ENCODE assay signal across 9 mouse cellular contexts in genomic region chr16:77236021-77236420, GRCm38 (mm10).
A peak's percentile ranks its signal among the peaks of the same experiment; 100 is the strongest.
DNase-seq lines count a peak whose midpoint lies in the region; ATAC-seq and TF ChIP-seq lines count a peak whose summit lies in the region.
"Had no signal": no experiment of that assay in that cellular context is flagged by ENCODE, and none has a peak within 500 bp of the region (broad histone marks: within the 10 kb centered on the region; RNA-seq: fewer than 3 reads in every experiment).

No protein-coding gene starts in this region.

- DNase-seq in cerebellum, adult 8-10 months, result peak; percentile 50
- DNase-seq in forebrain, embryonic 10.5 days (ENCODE audit: extremely low spot score, low spot score), result no peak
- DNase-seq in layer of hippocampus, adult 18-20 months (ENCODE audit: low spot score in 2 of 2), result peak; percentile 37 to 65
- peak; percentile 85 for DNase-seq in midbrain, postnatal 0 days (ENCODE audit: low spot score)
- DNase-seq in spleen, postnatal 36 days (ENCODE audit: low spot score in 2 of 2), result no peak
- DNase-seq in thymus, postnatal 14 days, result no peak
- DNase-seq in spleen, postnatal 10 days (ENCODE audit: low spot score in 2 of 2), result no peak
- no peak for DNase-seq in thymus, postnatal 25 days
- DNase-seq: lung, postnatal 4 days had no signal

- H3K27me3 ChIP-seq in forebrain, embryonic 10.5 days (ENCODE audit: poor library complexity, severe bottlenecking), result no peaks in the 10 kb centered on the region
- H3K27me3 ChIP-seq in midbrain, postnatal 0 days (ENCODE audit: insufficient read depth, low read length), result no peaks in the 10 kb centered on the region

- peaks cover 46% of the 10 kb centered on the region for H3K4me1 ChIP-seq in forebrain, embryonic 10.5 days
- no peaks in the 10 kb centered on the region for H3K4me1 ChIP-seq in midbrain, postnatal 0 days (ENCODE audit: insufficient read depth, low read length)

- no peaks in the 10 kb centered on the region for H3K9me3 ChIP-seq in forebrain, embryonic 10.5 days
- no peaks in the 10 kb centered on the region for H3K9me3 ChIP-seq in midbrain, postnatal 0 days (ENCODE audit: low read length)

- peak overlapping the region; percentile 74 for H3K9ac ChIP-seq in midbrain, postnatal 0 days (replicated peaks; ENCODE audit: low read length, poor library complexity, severe bottlenecking)

- TF ChIP-seq CTCF in midbrain, postnatal 0 days (IDR thresholded peaks at IDR 0.05), result no peak

- H3K4me2 ChIP-seq in midbrain, postnatal 0 days (ENCODE audit: low read depth, low read length, poor library complexity, severe bottlenecking), result peak overlapping the region; percentile 64

- peak; percentile 89 for ATAC-seq in midbrain, postnatal 0 days (ENCODE audit: low FRiP score)

- H3K36me3 ChIP-seq in forebrain, embryonic 10.5 days (replicated peaks), result no peaks in the 10 kb centered on the region
- H3K36me3 ChIP-seq in midbrain, postnatal 0 days (ENCODE audit: insufficient read depth, low read length), result no peaks in the 10 kb centered on the region

- 89% methylated on average over 4 of the region's 4 CpGs for WGBS in forebrain, embryonic 10.5 days
- WGBS in midbrain, postnatal 0 days, result 23% methylated on average over 4 of the region's 4 CpGs

- peak overlapping the region; percentile 16; the same call in 1 of the 2 replicates for H3K4me3 ChIP-seq in forebrain, embryonic 10.5 days
- peak overlapping the region; percentile 36 for H3K4me3 ChIP-seq in midbrain, postnatal 0 days (ENCODE audit: low read depth, low read length)

- H3K27ac ChIP-seq in forebrain, embryonic 10.5 days, result peak overlapping the region; percentile 81
- peak overlapping the region; percentile 94 for H3K27ac ChIP-seq in midbrain, postnatal 0 days (ENCODE audit: low read depth, low read length)

Comparison
In these comparisons a context has a peak if more than half of its experiments do, and no peak if none do; other contexts are left out.
1. DNase-seq: peak in cerebellum, adult 8-10 months (single experiment), layer of hippocampus, adult 18-20 months (2 of 2) and midbrain, postnatal 0 days (single experiment); none in forebrain, embryonic 10.5 days (single experiment), spleen, postnatal 36 days (0 of 2), thymus, postnatal 14 days (single experiment), spleen, postnatal 10 days (0 of 2) and thymus, postnatal 25 days (single experiment).